Mouse (Mus musculus) midbrain, embryonic 16.5 days (tissue): ENCODE measurements around the gene Frmpd2. TPM values are rescaled to one million over a fixed set of nuclear protein-coding genes. Genes with fewer than 3 reads are reported as not detected.
A peak's percentile ranks its signal among the peaks of the same experiment; 100 is the strongest.

Source experiments
- ATAC-seq: fragments of 200-750 bp; cut with Nextera tagmentation; 2 replicates; pipeline ENCODE4 v1.8.0; 2017; ENCODE audit warnings: moderate TSS enrichment
- H3K27ac ChIP-seq: fragments of 300-500 bp; sonication (generic); 2 replicates; pipeline ENCODE4 v1.5.1; 2014; ENCODE audit warnings: mild to moderate bottlenecking, low read length, mixed read lengths
- H3K27me3 ChIP-seq: fragments of 300-500 bp; sonication (generic); 2 replicates; pipeline ENCODE4 v1.6.1; 2014; ENCODE audit warnings: low read depth, low read length, mixed read lengths; ENCODE audit not compliant: control insufficient read depth, insufficient read depth
- H3K36me3 ChIP-seq: fragments of 300-500 bp; sonication (generic); 2 replicates; pipeline ENCODE4 v1.6.1; 2014; ENCODE audit warnings: mild to moderate bottlenecking, low read length, moderate library complexity, mixed read lengths; ENCODE audit not compliant: control insufficient read depth, insufficient read depth
- H3K4me1 ChIP-seq: fragments of 300-500 bp; sonication (generic); 2 replicates; pipeline ENCODE4 v1.6.1; 2014; ENCODE audit warnings: mild to moderate bottlenecking, low read length, mixed read lengths; ENCODE audit not compliant: control insufficient read depth, insufficient read depth
- H3K4me2 ChIP-seq: fragments of 300-500 bp; sonication (generic); 2 replicates; pipeline ENCODE4 v1.6.1; 2014; ENCODE audit warnings: mild to moderate bottlenecking, low read length, mixed read lengths
- H3K4me3 ChIP-seq: fragments of 300-500 bp; sonication (generic); 2 replicates; pipeline ENCODE4 v1.5.1; 2014; ENCODE audit warnings: low read depth, mild to moderate bottlenecking, low read length, moderate library complexity, mixed read lengths
- H3K9ac ChIP-seq: fragments of 300-500 bp; sonication (generic); 2 replicates; pipeline ENCODE4 v1.6.1; 2014; ENCODE audit warnings: low read depth, low read length, mixed read lengths
- H3K9me3 ChIP-seq: fragments of 300-500 bp; sonication (generic); replicated peaks from 2 replicates; pipeline ENCODE4 v1.6.1; 2014; ENCODE audit warnings: mild to moderate bottlenecking, low read length, mixed read lengths; ENCODE audit not compliant: control insufficient read depth, poor library complexity, severe bottlenecking
- WGBS: fragments of 180-500 bp; shearing (Covaris S2); extraction: QIAGEN DNeasy Blood & Tissue Kit; methylation state at CpG from one replicate; pipeline ENCODE4 v1.1.7; 2014; 5-methylcytosine and 5-hydroxymethylcytosine counted together
- polyA plus RNA-seq: library from polyadenylated mRNA; unstranded; fragments of >200 nt; fragmentation: Nextera tagmentation; extraction: Ambion mirVana; gene quantifications from 2 replicates; pipeline ENCODE4 v1.2.1, GENCODE M21; 2015

The Frmpd2 gene
- polyA plus RNA-seq, 1 experiment from 2014 or later, result 0.48 TPM

DNA sequence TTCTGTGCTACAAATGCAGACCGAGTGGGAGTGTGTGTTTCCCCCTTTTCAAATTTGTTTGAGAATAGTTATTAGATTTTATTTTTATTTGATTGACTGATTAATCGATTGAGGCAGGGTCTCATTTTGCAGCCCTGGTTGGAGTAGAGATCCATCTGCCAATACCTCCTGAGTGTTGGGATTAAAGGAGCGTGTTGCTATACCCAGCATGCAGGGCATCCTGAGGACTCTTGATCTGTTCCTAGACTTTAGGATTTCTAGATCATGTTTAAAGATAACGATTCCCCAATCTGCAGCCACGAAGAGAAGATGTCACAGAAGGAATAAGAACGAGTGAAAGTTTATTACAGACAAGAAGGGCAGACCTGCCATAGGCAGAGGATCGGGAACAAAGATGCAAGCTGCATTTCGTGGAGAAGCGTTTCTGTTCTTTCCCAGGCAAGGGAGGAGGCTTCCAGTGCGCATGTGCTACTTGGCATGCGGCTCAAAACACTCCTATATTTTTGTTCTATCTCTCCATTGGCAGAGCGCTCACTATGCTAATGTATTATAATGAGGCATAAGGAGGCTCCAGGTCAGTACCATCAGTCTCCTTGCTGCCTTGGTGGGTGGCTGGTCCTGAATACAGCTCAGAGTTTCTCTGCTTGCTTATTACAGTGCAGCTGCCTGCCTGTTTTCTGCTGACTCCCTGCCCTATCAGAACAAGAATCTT, 53.9 kb downstream of the Frmpd2 start:
- H3K36me3 ChIP-seq, result no peaks in the 10 kb centered on the region
- H3K27me3 ChIP-seq, result no peaks in the 10 kb centered on the region
- peak overlapping the region; percentile 60 for H3K27ac ChIP-seq
- H3K4me3 ChIP-seq, result no peak overlapping the region
- peak overlapping the region; percentile 45 for H3K4me2 ChIP-seq
- WGBS, result 35% methylated on average over 12 of the region's 12 CpGs
- peak; percentile 92 for ATAC-seq
- H3K9ac ChIP-seq, result 0 out of 2 replicates have a peak overlapping the region, but pooled peaks have one; percentile 33
- H3K9me3 ChIP-seq, result no peaks in the 10 kb centered on the region
- peaks cover 10% of the 10 kb centered on the region; the same call in 1 of the 2 replicates for H3K4me1 ChIP-seq

DNA sequence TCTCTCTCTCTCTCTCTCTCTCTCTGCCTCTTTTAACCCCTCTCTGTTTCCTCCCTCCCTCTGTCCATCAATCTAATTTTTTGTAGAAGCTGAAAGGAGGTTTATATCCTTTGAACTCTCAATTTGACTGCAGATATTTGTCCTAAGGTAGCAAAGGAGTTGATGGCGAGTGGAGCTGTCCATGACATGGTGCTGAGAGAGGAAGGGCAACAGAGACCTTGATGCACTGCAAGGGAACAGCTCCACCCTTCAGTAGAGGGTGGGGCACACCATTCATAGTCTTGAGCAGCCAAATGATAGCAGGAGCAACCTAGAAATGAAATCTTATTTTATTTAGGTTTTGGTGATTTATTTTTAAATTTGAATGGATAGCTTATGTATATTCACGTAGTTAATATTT, 55.1 kb downstream of the Frmpd2 start:
- no peak for ATAC-seq
- H3K27ac ChIP-seq, result no peak overlapping the region
- WGBS, result 72% methylated on average over 2 of the region's 2 CpGs

GRCm38 (mm10) chr14:33527938-33528337, 56.4 kb downstream of the Frmpd2 start:
- Histone ChIP-seq H3K4me1 (peaks cover 7% of the 10 kb centered on the region; the same call in 1 of the 2 replicates), H3K27ac (no peak overlapping the region), H3K9ac (no peak overlapping the region), H3K36me3 (no peaks in the 10 kb centered on the region), H3K4me3 (no peak overlapping the region), H3K9me3 (no peaks in the 10 kb centered on the region), H3K27me3 (no peaks in the 10 kb centered on the region), H3K4me2 (no peak overlapping the region)
- 60% methylated on average over 3 of the region's 3 CpGs for WGBS
- no peak for ATAC-seq

More for the DNA sequence above, 55.1 kb downstream of the Frmpd2 start:
- no peak overlapping the region for H3K4me2 ChIP-seq
- no peaks in the 10 kb centered on the region for H3K27me3 ChIP-seq
- peaks cover 10% of the 10 kb centered on the region; the same call in 1 of the 2 replicates for H3K4me1 ChIP-seq
- no peak overlapping the region for H3K4me3 ChIP-seq
- H3K9ac ChIP-seq, result no peak overlapping the region
- H3K9me3 ChIP-seq, result no peaks in the 10 kb centered on the region
- no peaks in the 10 kb centered on the region for H3K36me3 ChIP-seq

GRCm38 (mm10) chr14:33531331-33531912, 59.9 kb downstream of the Frmpd2 start:
- Histone ChIP-seq H3K9me3 (no peaks in the 10 kb centered on the region), H3K27me3 (no peaks in the 10 kb centered on the region), H3K9ac (no peak overlapping the region), H3K4me2 (no peak overlapping the region), H3K4me1 (no peaks in the 10 kb centered on the region), H3K27ac (no peak overlapping the region), H3K4me3 (no peak overlapping the region), H3K36me3 (no peaks in the 10 kb centered on the region)
- ATAC-seq, result no peak
- 64% methylated on average over 8 of the region's 8 CpGs for WGBS

DNA sequence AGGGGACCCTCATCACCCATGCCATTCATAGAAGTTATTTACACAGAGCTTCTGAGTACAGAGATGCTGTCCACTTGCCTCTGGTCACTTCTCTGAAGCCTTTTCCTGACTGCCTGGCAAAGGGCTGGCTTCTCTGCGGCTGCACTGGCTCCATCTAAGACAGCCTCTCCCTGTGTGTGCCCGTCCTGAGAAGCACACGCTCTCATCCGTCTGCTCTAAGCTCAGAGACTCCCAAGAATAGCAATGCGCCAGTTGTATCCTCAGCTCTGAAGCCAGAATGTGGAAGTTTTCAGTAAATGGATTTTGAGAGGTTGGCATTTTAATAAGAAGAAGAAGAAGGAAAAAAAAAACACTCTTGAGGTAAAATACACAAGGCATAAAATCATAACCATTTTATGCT, 61.3 kb downstream of the Frmpd2 start:
- 87% methylated on average over 5 of the region's 5 CpGs for WGBS
- no peak overlapping the region for H3K27ac ChIP-seq
- H3K4me1 ChIP-seq, result no peaks in the 10 kb centered on the region
- no peak overlapping the region for H3K4me2 ChIP-seq
- no peak for ATAC-seq
- H3K9ac ChIP-seq, result no peak overlapping the region
- H3K36me3 ChIP-seq, result no peaks in the 10 kb centered on the region
- H3K4me3 ChIP-seq, result no peak overlapping the region
- no peaks in the 10 kb centered on the region for H3K9me3 ChIP-seq
- no peaks in the 10 kb centered on the region for H3K27me3 ChIP-seq

GRCm38 (mm10) chr14:33533516-33533915, 62.0 kb downstream of the Frmpd2 start:
- WGBS, result 48% methylated on average over 1 of the region's 1 CpGs
- no peaks in the 10 kb centered on the region for H3K4me1 ChIP-seq
- H3K9ac ChIP-seq, result no peak overlapping the region
- no peak for ATAC-seq
- H3K9me3 ChIP-seq, result no peaks in the 10 kb centered on the region
- H3K36me3 ChIP-seq, result no peaks in the 10 kb centered on the region
- H3K27ac ChIP-seq, result no peak overlapping the region
- H3K4me2 ChIP-seq, result no peak overlapping the region
- H3K4me3 ChIP-seq, result no peak overlapping the region
- H3K27me3 ChIP-seq, result no peaks in the 10 kb centered on the region

GRCm38 (mm10) chr14:33535317-33535716, 63.8 kb downstream of the Frmpd2 start:
- 84% methylated on average over 6 of the region's 6 CpGs for WGBS
- H3K9me3 ChIP-seq, result no peaks in the 10 kb centered on the region
- H3K27ac ChIP-seq, result no peak overlapping the region
- no peak overlapping the region for H3K9ac ChIP-seq
- H3K4me1 ChIP-seq, result no peaks in the 10 kb centered on the region
- no peak overlapping the region for H3K4me3 ChIP-seq
- no peaks in the 10 kb centered on the region for H3K27me3 ChIP-seq
- no peaks in the 10 kb centered on the region for H3K36me3 ChIP-seq
- ATAC-seq, result no peak
- no peak overlapping the region for H3K4me2 ChIP-seq

GRCm38 (mm10) chr14:33539559-33540167, 68.2 kb downstream of the Frmpd2 start:
- peak; percentile 76 for ATAC-seq
- Histone ChIP-seq H3K4me2 (no peak overlapping the region), H3K9ac (no peak overlapping the region), H3K27ac (peak overlapping the region; percentile 64), H3K9me3 (no peaks in the 10 kb centered on the region), H3K4me1 (no peaks in the 10 kb centered on the region), H3K27me3 (no peaks in the 10 kb centered on the region), H3K36me3 (no peaks in the 10 kb centered on the region), H3K4me3 (no peak overlapping the region)
- 57% methylated on average over 7 of the region's 7 CpGs for WGBS

GRCm38 (mm10) chr14:33545565-33546143, 74.2 kb downstream of the Frmpd2 start:
- Histone ChIP-seq H3K9me3 (no peaks in the 10 kb centered on the region), H3K27me3 (no peaks in the 10 kb centered on the region), H3K4me3 (no peak overlapping the region), H3K36me3 (no peaks in the 10 kb centered on the region), H3K9ac (no peak overlapping the region), H3K4me1 (peaks cover 7% of the 10 kb centered on the region), H3K27ac (peak overlapping the region; percentile 41; the same call in 1 of the 2 replicates), H3K4me2 (no peak overlapping the region)
- 84% methylated on average over 8 of the region's 8 CpGs for WGBS
- ATAC-seq, result no peak
